Mouse (Mus musculus) frontal cortex, postnatal 14 days (tissue): ENCODE data around the gene Ccdc180.

ENCODE experiments used
- DNase-seq, 2 experiments: peaks; one replicate each; pipeline ENCODE4 v3.0.0; 2022; ENCODE audit warnings: low spot score in 2 of 2

The Ccdc180 gene

DNA sequence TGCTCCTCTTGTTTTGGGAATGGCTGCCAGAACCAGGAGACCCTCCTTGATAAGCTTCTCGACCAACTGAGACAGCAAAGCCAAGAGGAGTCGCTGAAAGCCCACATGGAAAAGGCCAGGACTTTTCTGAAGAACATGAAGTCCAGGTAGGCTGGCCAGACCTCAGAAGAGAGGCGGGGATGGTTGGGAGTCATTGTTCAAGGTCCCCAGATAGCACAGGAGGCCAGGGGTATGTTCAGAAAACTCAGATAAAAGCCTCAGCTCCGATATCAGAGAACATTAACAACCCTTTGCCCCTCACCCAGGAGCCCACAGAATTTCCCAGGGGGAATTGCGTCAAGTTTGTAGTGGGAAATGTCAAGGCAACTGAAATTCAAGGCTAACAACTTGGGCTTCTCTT is 21.2 kb downstream of the Ccdc180 start:
- DNase-seq = no peak

- DNase-seq = no peak
Observed at GRCm38 (mm10) chr4:45911876-45912275, 21.8 kb downstream of the Ccdc180 start.

DNA sequence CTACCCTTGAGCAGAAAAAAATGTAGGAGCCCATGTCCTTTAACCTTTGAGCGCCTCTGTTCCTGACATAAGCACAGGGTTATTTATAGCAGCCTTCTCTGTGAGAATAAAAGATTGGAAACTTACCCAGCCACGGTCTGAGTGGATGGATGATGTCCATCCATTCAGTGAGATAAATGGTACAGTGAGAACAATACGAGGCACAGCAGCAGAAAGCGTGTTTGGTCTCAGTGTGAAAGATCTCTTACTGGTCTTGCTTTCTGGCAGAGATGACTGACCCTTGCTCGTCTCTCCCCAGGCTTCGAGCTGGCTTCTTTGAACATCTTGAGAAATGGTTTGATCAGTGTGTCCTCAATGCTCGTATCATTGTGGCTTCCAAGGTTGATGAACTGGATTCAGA is 27.0 kb downstream of the Ccdc180 start:
- no peak for DNase-seq

- no peak for DNase-seq
Observed at GRCm38 (mm10) chr4:45921663-45922435, 31.7 kb downstream of the Ccdc180 start.

DNA sequence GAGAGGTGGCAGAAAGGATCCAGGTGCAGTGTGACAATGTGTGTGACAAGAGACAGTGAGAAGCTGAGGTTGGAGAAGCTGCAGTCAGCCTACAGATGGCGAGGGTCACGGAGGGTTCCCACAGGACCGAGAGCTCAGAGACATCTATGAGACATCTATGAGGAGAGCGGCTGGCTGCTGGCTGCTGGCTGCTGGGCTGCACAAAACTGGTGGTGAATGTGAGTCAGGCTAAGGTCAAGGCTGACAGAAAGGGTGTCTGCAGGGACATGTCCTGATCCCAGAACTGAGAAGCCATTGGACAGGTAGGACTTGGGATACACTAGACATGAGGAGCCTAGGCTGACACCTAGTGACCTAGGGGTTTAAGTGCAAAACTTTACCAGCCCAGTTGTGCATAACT is 33.9 kb downstream of the Ccdc180 start:
- DNase-seq = no peak

DNA sequence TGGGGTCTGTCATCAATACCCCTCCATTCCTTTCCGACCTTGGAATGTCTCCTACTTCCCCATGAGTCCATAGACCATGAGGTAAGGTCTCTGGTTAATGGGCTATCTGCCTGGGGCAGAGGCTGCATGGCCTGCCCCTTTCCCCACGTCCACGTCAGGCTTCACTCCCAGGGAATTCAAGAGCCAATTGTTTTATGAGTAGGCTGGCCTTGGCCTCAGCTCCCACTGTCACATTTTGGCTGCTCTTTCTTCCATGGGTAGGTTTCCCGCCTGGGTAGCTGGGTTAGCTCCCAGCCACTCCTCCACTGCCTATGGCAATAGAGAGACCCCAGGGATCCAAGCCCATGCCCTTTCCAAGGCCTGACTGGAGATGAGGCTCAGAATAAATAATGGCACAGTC is 38.5 kb downstream of the Ccdc180 start:
- no peak for DNase-seq

DNA sequence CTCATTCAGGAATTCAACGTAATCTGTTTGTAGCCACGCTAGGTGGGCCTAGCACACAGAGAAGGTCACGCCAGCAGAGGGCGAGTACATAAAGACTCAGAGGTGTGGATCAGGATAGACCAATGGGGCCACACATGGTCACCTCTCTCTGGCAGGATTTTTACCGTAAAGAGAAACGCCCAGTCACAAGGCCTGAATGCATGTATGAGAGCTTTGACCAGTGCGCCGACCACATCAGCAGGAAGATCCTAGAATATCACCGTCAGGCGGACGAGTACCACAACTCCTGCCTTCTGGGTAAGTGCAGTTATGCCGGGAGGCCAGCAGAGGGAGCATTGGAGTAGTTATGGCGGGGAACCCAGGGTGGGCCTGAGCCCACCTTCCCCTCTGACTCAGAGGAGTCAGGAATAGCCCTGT is 51.5 kb downstream of the Ccdc180 start:
- peak in 1 of 2 experiments; percentile 30 for DNase-seq

- no peak for DNase-seq
Observed at GRCm38 (mm10) chr4:45947729-45948128, 57.6 kb downstream of the Ccdc180 start.

DNA sequence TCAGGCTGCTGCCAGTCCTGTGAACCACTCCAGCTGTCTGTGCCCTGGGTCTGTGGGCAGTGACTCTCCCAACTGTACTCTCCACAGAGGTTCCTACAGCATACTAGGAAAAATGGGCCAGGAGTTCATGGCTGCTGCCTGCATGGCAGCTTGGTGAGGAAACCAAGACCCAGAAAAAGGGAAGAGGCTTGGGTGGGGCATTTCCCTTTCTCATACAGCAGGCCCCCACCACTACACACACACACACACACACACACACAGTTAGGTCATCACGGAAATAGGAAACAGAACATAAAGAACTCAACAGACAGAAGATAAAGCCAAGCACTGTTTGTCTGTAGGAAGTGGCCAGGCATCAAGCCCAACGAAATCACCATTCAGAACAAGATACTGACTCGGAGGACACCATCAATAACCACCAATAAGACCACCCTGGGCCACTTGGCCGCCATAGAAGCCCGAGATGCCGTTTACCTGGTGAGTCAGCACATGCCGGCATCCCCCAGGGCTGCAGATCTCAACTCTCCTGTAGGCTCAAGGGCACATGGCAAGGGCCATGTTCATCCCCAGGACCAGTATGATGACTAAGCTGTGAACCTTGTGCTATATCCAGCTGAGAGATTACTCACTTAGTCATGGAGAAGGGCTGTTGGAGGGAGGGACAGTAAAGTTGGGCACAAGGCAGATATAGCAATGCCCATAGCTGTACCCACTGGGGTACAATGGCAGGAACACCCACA is 59.2 kb downstream of the Ccdc180 start:
- DNase-seq = no peak

- no peak for DNase-seq
Observed at GRCm38 (mm10) chr4:45951830-45952229, 61.7 kb downstream of the Ccdc180 start.

- no peak for DNase-seq
Observed at GRCm38 (mm10) chr4:45953025-45953919, 63.2 kb downstream of the Ccdc180 start.

DNA sequence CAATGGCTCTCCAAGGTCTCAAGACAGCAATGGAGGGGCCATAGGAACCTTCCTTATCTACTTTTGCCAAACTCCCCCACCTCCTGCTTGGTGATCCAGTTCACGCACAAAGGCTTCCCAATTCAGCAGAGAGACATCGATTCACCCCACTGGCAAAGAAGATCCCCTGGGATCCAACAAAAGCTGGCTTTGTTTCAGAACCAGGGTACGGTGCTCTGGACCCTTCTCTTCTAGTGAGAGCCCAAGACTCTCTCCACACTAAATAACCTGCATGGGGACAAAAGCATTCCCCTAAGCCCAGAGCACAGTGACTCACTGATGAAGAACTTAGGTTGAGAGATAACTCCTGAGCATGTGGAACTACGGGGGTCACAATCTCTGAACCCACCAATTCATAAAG is 65.1 kb downstream of the Ccdc180 start:
- no peak for DNase-seq

DNA sequence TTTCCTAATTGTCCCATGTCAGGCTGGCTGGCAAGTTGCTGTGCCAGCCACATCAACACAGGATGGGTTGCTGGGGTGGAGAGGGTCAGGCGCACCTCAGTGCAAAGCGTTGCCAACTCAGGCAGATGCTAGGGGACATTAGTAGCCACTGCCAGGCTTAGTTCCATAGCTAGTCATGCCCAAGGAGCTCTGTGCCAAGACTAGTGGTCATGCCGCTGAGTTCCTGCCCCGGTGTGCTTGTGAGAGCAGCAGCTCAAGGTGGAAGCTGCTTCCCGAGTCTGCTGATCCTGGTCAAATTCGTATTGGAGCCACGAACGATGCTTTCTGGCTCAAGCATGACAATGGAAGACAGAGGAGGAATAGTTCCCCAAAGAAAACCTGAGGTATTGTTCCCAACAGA is 66.0 kb downstream of the Ccdc180 start:
- DNase-seq = no peak

- DNase-seq = no peak
Observed at GRCm38 (mm10) chr4:45956706-45957105, 66.6 kb downstream of the Ccdc180 start.

- no peak for DNase-seq
Observed at GRCm38 (mm10) chr4:45964771-45965439, 74.8 kb downstream of the Ccdc180 start, which contains the start of gene Tdrd7. TSS of gene Tdrd7 (plus strand) at chr4:45965334.

- no peak for DNase-seq
Observed at GRCm38 (mm10) chr4:45965737-45966447, 75.8 kb downstream of the Ccdc180 start.

GRCm38 (mm10) chr4:45966716-45967115 is 76.6 kb downstream of the Ccdc180 start:
- DNase-seq = no peak

DNA sequence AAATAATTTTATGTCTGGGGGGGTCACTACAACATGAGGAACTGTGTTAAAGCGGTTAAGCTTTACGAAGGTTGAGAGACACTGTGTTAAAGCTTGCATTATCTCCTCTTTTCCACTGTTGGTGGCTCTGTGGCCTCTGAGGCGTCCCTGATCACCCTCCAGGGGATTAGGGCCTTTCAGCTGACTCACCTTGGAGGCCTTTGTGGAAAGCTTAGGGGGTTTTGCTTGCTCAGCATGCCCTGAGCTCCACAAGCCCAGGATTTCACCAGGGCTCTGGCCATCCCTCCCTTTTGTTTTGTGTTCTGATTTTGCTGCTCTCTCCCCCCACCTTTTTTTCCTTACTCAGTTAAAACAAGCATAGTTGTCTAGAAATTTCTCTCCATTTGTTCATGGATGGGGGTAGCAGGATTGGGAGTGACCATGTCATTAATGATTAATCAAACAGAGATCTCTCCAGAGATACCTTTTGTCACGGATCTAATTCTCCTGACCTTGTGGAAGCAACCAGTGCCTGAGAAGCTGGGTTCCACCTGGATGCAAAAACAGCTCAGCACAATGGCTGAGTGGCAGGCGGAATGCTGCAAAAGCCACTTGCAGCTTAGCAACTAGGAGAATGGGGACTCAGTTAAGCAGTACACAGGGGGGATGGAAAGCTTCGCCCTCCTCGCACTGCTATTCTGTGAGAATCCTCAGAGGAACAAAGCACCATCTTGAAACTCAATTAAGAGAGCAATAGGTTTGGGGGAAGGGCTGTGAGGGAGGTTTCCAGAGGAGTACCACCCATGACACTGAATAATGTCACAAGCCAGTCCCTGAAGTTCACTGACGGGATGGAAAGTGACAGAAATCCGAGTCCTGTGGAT is 77.6 kb downstream of the Ccdc180 start:
- DNase-seq = peak in 1 of 2 experiments; percentile 12

- DNase-seq = no peak
Observed at GRCm38 (mm10) chr4:45969051-45969450, 78.9 kb downstream of the Ccdc180 start.

- DNase-seq = no peak
Observed at GRCm38 (mm10) chr4:45970048-45970560, 80.0 kb downstream of the Ccdc180 start.
